Mouse (Mus musculus) stomach, postnatal 0 days (tissue): ENCODE measurements around the gene Lif. TPM values are rescaled to one million over a fixed set of nuclear protein-coding genes. Genes with fewer than 3 reads are reported as not detected.

ENCODE experiments used
- ATAC-seq: fragments of 200-750 bp; cut with Nextera tagmentation; 2 replicates; pipeline ENCODE4 v1.8.0; 2017; ENCODE audit not compliant: low FRiP score, low TSS enrichment
- DNase-seq: peaks from one replicate; pipeline ENCODE4 v3.0.0-alpha.2; 2016; ENCODE audit warnings: low spot score
- H3K27ac ChIP-seq: fragments of 300-500 bp; sonication (generic); replicated peaks from 2 replicates; pipeline ENCODE4 v1.5.1; 2014; ENCODE audit warnings: mild to moderate bottlenecking, control low read depth
- H3K27me3 ChIP-seq: fragments of 300-500 bp; sonication (generic); 2 replicates; pipeline ENCODE4 v1.6.1; 2014; ENCODE audit warnings: low read length; ENCODE audit not compliant: control insufficient read depth, insufficient read depth
- H3K36me3 ChIP-seq: fragments of 300-500 bp; sonication (generic); 2 replicates; pipeline ENCODE4 v1.6.1; 2014; ENCODE audit warnings: low read length, mixed read lengths; ENCODE audit not compliant: control insufficient read depth, insufficient read depth
- H3K4me1 ChIP-seq: fragments of 300-500 bp; sonication (generic); replicated peaks from 2 replicates; pipeline ENCODE4 v1.6.1; 2014; ENCODE audit warnings: antibody characterized with exemption; ENCODE audit not compliant: control insufficient read depth, insufficient read depth
- H3K4me2 ChIP-seq: fragments of 300-500 bp; sonication (generic); replicated peaks from 2 replicates; pipeline ENCODE4 v1.6.1; 2014; ENCODE audit warnings: low read depth, mild to moderate bottlenecking, control low read depth, moderate library complexity
- H3K4me3 ChIP-seq: fragments of 300-500 bp; sonication (generic); 2 replicates; pipeline ENCODE4 v1.5.1; 2014; ENCODE audit warnings: low read depth, low read length, control low read depth
- H3K9ac ChIP-seq: fragments of 300-500 bp; sonication (generic); 2 replicates; pipeline ENCODE4 v1.6.1; 2014; ENCODE audit warnings: mild to moderate bottlenecking, low read length, control low read depth, mixed read lengths
- H3K9me3 ChIP-seq: fragments of 300-500 bp; sonication (generic); 2 replicates; pipeline ENCODE4 v1.6.1; 2016; ENCODE audit warnings: low read length; ENCODE audit not compliant: control insufficient read depth
- CTCF ChIP-seq: IDR thresholded peaks from 2 replicates; pipeline ENCODE4 v1.5.1; 2016; ENCODE audit warnings: antibody characterized with exemption, low read depth, mild to moderate bottlenecking, moderate library complexity
- EP300 ChIP-seq: optimal IDR thresholded peaks from 2 replicates; pipeline ENCODE3; 2016; ENCODE audit warnings: antibody characterized with exemption
- WGBS: fragments of 180-500 bp; shearing (Covaris S2); extraction: QIAGEN DNeasy Blood & Tissue Kit; methylation state at CpG from one replicate; pipeline ENCODE4 v1.1.7; 2014; 5-methylcytosine and 5-hydroxymethylcytosine counted together
- polyA plus RNA-seq: library from polyadenylated mRNA; unstranded; fragments of >200 nt; fragmentation: Nextera tagmentation; extraction: Ambion mirVana; gene quantifications from 2 replicates; pipeline ENCODE4 v1.2.1, GENCODE M21; 2015

Gene Lif
- polyA plus RNA-seq, 1 experiment from 2014 or later = 0.61 TPM

DNA sequence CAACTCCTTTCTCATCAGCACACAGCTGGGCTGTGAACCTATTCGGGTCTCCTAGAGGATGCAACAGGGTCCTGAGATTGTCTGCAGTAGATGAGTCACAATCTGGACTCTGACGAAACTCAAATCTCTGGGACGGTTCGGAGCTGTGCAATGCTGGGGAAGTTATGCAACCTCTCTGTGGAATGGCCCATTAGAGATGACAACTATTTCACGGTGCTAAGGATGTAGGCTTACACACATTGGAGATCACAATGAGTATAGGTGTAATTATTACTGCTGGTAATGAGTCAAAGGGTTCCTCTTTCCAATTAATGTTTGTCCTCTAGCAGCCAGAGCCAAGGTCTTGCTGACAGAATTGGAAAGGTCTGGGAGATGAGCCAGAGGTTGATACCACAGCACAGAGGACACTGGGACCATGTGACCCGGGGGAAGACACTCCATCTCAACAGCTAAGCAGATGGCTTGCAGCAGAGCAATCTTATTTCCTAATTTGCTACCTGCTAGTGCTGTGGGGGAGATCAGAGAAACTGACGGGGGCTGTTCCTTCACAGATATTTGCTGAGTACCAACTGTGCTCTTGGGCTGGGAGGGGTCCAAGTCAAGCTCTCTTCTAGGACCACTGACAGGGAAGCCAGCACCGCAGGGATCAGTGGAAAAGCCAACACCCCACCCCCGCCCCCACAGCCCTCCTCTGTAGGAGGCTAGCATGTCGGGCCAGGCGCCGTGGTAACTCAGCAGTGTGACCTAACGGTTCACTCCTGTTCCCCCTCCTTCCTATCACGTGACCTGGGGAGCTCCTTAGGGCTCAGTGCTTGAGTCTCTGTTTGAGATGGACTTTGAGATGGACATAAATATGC, 37.4 kb downstream of the Lif start:
- Histone ChIP-seq H3K4me1 (0 out of 2 replicates have a peak, but pooled peaks cover 4% of the 10 kb centered on the region), H3K4me2 (no peak overlapping the region), H3K9me3 (no peaks in the 10 kb centered on the region), H3K4me3 (no peak overlapping the region), H3K36me3 (no peaks in the 10 kb centered on the region), H3K27ac (no peak overlapping the region), H3K9ac (no peak overlapping the region), H3K27me3 (no peaks in the 10 kb centered on the region)
- DNase-seq (no peak), ATAC-seq (no peak)
- WGBS = 31% methylated on average over 14 of the region's 14 CpGs
- TF ChIP-seq CTCF = no peak
- TF ChIP-seq EP300 = no peak

GRCm38 (mm10) chr11:4296610-4297275, 39.4 kb downstream of the Lif start:
- Histone ChIP-seq H3K4me1 (0 out of 2 replicates have a peak, but pooled peaks cover 4% of the 10 kb centered on the region), H3K9ac (no peak overlapping the region), H3K9me3 (no peaks in the 10 kb centered on the region), H3K4me2 (no peak overlapping the region), H3K27ac (no peak overlapping the region), H3K27me3 (no peaks in the 10 kb centered on the region), H3K36me3 (no peaks in the 10 kb centered on the region), H3K4me3 (no peak overlapping the region)
- ATAC-seq (no peak), DNase-seq (no peak)
- WGBS = 71% methylated on average over 10 of the region's 10 CpGs
- TF ChIP-seq EP300 = no peak
- TF ChIP-seq CTCF = no peak

- whole genome bisulfite sequencing = 52% methylated on average over 3 of the region's 3 CpGs
- no peak for ATAC-seq
- H3K4me3 ChIP-seq = no peak overlapping the region
- no peak overlapping the region for H3K27ac ChIP-seq
- no peaks in the 10 kb centered on the region for H3K9me3 ChIP-seq
- TF ChIP-seq EP300 = no peak
- TF ChIP-seq CTCF = no peak
- no peaks in the 10 kb centered on the region for H3K27me3 ChIP-seq
- H3K4me2 ChIP-seq = no peak overlapping the region
- H3K36me3 ChIP-seq = no peaks in the 10 kb centered on the region
- no peak for DNase-seq
- H3K4me1 ChIP-seq = 0 out of 2 replicates have a peak, but pooled peaks cover 4% of the 10 kb centered on the region
- no peak overlapping the region for H3K9ac ChIP-seq
Measured at GRCm38 (mm10) chr11:4297753-4298152, 40.4 kb downstream of the Lif start.

- Histone ChIP-seq H3K36me3 (no peaks in the 10 kb centered on the region), H3K27me3 (no peaks in the 10 kb centered on the region), H3K9me3 (no peaks in the 10 kb centered on the region), H3K27ac (no peak overlapping the region), H3K4me2 (no peak overlapping the region), H3K4me3 (no peak overlapping the region), H3K9ac (no peak overlapping the region), H3K4me1 (peaks cover 6% of the 10 kb centered on the region; the same call in 1 of the 2 replicates)
- no peak for DNase-seq
- no peak for TF ChIP-seq CTCF
- TF ChIP-seq EP300 = no peak
- 43% methylated on average over 7 of the region's 7 CpGs for WGBS
- no peak for ATAC-seq
Measured at GRCm38 (mm10) chr11:4298615-4299014, 41.3 kb downstream of the Lif start.

DNA sequence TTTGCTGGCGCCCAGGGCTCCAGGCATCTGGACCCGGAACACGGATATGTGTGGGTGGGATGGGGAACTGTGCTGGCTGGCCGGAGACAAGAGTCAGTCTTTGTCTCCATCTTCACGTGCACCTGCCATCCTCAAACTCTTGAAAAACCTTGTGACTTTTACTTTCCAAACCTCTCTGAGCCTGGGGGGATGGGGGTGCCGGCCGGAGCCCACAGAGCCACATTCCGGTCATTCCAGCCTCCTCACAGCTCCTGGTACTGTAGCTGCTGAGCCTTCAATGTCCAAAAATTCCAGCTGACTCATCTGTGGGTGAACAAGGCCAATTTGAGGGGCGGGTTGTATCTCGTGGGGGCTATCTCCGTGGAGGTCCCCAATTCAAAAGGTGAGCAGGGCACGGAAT, 41.8 kb downstream of the Lif start:
- Histone ChIP-seq H3K4me2 (no peak overlapping the region), H3K27ac (no peak overlapping the region), H3K4me3 (no peak overlapping the region), H3K27me3 (no peaks in the 10 kb centered on the region), H3K9ac (no peak overlapping the region), H3K36me3 (no peaks in the 10 kb centered on the region), H3K4me1 (peaks cover 6% of the 10 kb centered on the region; the same call in 1 of the 2 replicates), H3K9me3 (no peaks in the 10 kb centered on the region)
- ATAC-seq = no peak
- DNase-seq = no peak
- TF ChIP-seq EP300 = no peak
- TF ChIP-seq CTCF = no peak
- WGBS = 41% methylated on average over 12 of the region's 12 CpGs
